Mouse (Mus musculus): Measurements from ENCODE around the gene Trak1. TPM values are rescaled to one million over a fixed set of nuclear protein-coding genes. Genes with fewer than 3 reads are reported as not detected.
A peak's percentile ranks its signal among the peaks of the same experiment; 100 is the strongest.

Gene Trak1
- total RNA-seq, 2 experiments from 2014 or later: 75.7 to 96.6 TPM

DNA sequence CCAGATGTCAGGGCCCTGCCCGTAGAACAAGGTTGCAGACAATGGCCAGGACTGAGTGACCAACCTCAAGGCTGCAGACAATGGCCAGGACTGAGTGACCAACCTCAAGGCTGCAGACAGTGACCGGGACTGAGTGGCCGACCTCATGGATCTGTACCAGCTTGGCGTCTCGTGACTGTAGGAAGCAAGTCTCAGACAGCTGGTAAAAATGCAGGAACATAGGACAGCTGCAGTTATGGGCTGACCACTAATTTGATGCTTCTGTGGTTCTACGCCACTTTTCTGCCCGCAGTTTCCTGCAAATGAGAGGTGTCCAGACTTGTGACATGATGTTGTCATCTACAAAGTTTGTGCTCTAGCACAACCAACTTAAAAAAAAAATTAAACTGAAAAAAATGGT, 4.1 kb upstream of the Trak1 start:
- DNase-seq (ENCODE audit: low spot score in 2 of 2): no peak

DNA sequence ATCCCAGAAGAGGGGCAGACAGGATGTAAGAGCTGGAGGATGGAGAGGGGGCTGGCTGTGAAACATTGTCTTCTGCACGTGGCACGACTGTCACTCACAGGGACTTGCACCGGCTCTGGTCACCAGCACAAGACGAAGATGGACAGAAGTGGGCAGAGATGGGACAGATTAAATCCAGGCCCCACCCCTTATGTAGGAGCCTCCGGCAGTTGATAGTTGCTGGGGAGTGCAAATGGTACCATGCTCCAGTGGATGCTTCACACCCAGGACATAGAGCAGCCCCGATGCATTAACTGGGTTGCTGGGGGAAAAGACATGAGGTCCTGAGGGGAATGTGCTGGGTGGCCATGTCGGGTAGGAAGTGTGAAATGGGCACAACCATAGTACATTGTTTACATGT, 2.1 kb upstream of the Trak1 start:
- no peak for DNase-seq (ENCODE audit: low spot score in 2 of 2)

DNA sequence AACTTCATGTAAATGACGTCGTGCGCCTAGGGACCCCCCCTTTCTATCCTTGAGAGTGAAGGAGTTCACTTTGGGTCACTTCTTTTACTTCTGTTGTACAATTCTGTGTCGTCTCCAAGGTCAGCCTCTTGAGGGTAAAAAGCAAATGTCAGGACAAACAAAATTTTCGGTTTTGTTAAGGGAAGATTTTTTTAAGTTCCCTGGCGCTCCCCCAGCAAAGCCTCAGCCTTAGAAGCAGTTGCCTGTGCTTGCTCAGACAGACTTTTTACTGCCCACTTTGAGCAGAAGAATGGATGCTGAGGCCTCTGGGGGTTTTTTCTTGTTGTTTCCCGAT, 730 bp downstream of the Trak1 start:
- no peak for DNase-seq (ENCODE audit: low spot score in 2 of 2)

DNA sequence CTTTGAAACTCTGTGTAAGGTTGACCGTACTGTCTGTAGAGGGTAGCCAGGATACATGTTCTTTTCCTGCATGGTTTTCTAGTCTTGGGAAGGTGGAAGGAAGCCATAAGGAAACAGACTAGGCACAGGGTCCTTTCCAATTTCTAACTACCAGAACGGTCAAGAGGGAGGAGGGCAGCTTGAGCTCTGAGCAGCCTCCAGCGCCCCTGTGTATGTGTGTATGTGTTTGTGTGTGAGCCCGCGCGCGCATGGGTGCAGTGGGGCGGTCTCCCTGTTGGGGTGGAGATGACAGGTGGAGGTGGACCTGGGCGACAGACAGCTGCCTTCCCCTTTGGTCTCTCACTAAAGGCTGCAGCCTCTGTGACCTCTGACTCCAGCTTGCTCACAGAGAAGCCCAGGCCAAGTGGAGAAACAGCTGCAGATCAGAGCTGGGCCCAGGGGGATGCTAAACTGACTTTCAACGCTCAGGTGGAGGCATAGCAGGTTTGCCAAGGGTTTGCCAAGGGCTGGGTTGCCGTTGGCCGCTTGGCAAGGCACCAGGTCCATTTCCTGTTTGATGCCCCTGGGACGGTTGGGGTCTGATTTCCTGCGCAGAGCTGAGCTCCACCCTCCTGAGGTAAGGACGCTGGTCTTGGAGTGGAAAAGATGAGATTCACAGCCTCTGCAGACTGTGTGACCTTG, 1.2 kb downstream of the Trak1 start:
- no peak for DNase-seq (ENCODE audit: low spot score in 2 of 2)

DNA sequence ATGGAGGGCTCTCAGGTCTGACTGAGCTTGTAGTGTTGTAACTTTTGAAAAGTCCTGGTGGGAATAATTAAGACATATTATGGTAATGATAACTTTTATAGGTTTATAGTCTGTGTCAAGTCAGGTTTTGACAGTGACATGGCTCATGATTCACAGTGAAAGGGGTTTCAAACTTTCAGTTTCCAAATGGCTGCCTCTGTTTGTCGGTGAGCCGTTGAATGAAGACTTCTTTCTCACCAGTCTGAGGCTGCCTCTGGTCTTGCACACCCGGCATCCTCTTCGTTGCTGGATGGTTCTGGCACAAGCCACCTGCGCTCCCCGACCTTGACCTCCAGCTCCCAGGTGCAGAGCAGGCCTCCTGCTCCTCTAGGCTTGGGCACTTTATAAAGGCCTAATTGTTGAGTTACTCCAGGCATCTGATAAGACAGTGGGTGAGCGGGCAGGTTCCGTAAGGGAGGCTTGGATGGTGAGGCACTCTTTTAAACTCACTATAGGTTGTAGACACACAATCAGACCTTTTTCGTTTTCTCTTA, 2.0 kb downstream of the Trak1 start:
- no peak for DNase-seq (ENCODE audit: low spot score in 2 of 2)

DNA sequence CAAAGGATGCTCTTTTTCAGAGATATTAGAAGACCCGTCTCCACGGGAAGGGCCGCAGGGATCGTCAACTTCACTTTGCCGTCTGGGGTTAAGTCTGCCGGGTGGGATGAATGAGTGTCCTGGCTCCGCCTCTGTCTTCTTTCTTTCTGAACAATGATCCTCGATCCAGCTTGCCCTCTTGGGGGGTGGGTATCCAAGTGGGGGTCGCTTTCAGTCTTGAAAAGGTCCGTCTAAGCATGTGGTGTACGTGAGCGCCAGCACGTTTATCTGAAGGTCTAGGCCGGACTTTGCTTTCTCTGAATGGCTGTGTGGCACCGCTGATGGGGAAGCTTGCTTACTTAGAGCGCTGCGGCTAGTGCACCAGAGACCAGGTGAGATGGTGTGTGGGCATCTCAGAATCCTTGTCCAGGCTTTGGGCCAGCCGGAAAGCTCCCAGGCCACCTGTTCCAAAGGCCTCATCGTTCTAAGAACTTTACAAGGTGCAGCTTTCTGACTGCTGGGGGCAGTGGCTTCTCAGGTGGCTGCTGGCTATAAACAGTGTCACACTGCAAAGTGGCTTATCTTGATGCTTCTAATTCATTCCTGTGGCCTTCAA, 2.8 kb downstream of the Trak1 start:
- no peak for DNase-seq (ENCODE audit: low spot score in 2 of 2)

DNA sequence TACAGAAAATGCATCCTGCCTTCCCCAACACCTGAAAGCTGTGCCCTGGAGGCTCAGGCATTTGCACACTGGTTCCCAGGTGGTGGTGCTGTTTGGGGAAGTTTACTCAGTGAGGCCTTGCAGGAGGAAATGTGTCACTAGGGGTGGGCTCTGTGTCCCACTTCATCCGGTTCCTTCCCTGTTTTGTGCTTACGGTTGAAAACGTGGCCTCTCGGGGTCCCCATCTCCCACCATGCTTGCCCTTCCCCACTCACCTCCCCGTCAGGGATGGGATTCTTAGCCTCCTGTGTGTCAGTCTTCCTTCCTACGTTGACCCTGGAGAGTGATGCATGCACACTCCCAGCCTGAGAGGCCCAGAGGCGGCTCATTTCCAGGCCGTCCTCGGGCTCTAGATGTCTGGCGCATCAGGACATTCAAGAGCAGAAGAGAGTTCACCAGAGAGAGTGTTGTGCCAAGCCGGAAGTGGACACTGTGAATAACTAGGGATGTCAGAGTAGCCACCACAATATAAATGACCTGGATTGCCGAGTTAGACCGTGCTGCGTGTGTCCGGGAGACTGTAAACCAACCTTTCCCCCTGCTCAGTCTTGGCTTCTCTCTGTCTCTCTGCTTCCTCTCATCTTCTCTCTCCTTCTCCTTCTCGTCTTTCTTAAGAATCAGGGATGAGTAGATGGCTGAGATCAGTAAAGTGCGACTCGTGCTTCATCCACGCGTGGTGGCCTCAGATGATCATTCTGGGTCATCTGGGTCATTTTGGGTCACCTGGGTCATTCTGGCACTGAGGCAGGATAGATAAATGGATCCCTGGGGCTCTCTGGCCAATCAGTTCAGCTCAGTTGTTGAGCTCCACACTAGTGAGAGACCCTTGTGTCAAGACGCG, 4.0 kb downstream of the Trak1 start:
- no peak for DNase-seq (ENCODE audit: low spot score in 2 of 2)

DNA sequence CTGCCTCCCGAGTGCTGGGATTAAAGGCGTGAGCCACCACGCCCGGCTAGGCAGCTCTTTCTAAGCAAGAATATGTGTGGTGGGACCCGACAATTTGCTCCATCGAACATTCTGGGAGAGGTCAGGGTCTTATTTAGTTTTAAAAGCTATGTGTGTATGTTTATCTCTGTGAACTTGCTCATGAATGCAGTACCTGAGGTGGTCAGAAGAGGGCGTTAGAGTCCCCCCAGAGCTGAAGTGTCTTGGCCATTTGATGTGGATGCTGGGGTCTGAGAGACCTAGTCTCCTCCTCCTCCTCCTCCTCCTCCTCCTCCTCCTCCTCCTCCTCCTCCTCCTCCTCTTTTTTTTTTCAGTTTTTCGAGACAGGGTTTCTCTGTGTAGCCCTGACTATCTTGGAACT, 5.2 kb downstream of the Trak1 start:
- DNase-seq (ENCODE audit: low spot score in 2 of 2): no peak

DNA sequence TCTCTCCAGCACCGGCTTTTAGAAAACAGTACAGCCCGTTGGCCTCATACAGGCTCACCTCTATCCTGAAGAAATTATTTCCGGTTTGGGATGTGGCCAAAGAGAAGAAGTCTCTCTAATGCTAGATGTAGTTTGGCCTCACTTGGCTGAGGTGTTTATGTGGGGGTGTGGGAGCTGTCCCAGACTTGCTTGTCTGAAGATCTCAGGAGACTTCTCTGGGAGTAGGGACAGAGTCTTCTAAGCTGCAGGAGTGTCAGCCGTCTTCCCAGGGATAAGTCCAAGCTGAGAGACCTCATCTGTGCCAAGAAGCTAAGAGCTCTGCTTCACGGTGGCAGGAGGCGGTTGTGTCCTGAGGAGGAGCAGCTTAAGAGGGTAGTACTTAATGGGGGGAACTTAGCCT, 5.8 kb downstream of the Trak1 start:
- DNase-seq (ENCODE audit: low spot score in 2 of 2): no peak

DNA sequence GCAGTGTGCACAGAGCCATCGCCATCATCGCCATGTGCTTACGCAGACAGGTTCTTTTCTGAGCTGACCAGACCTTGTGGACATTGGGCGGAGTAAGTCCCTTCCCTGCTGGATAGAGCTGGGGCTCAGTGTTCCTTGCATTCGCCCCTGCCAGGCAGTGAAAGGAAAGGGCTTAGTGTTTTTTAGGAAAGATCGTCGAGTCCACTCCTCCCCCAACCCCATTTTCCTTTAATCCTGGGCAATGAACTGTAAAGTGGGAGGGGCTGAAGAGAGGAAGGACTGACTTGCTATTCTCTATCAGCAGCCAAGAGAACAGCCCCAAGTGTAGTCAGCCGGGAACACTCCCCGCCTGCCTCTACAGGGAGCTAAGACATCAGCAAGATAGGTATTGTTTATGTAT, 6.4 kb downstream of the Trak1 start:
- no peak for DNase-seq (ENCODE audit: low spot score in 2 of 2)

DNA sequence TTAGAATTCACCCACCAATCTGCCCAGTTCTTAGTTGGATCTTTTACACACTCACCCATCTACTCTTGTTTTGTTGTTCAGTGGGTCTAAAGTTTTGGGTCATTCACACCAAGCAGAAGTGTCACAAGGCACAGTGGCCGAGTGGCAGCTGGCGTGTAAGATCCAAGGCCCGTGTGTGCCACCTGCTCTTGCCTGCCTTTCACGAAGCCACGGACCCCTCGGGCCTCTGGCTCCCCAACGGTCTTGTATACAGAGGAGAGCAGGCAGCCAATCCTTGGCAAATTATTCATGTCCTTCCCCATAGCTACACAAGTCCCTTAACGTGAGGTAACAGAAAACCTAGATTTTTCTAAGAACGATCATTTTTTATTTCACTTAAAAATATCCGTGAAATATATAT, 7.2 kb downstream of the Trak1 start:
- no peak for DNase-seq (ENCODE audit: low spot score in 2 of 2)

DNA sequence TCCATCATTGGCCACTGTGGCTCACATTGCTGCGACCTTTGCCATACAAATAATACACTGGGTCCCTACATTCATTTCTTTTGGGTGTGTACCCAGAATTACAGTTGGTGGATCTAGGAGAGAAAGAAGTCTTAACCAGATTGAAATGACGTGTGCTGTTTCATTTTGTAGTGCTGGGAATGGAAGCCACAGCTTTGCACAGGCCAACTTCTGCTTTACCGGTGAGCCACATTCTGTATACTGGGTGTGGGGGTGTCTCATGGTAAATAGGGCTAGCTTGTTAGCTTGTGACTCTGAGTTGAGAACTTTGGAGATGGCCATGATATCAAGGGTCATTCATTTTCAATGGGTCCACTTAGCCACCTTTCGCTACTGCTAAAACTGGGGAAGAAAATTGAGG, 8.2 kb downstream of the Trak1 start:
- no peak for DNase-seq (ENCODE audit: low spot score in 2 of 2)

DNA sequence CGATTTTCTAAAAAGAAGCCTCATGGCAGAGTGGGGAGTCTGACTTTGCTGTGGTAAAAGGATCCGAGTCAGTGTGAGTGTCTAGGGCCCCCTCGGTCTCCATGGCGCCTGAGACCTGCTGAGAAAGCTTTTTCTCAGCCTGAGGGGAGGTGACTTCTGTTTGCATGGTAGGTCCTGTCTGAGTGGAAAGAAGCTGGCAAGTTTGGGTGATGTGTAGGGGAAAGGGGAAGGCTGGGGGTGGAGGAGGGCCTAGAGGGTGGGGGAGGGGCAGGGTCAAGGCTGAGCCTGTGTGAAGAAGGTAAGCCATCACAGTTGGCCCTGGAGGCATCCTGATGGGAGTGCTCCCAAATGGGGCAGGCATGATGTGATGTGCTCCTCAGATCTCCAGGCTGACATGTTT, 12.0 kb downstream of the Trak1 start:
- DNase-seq (ENCODE audit: low spot score in 2 of 2): no peak

DNA sequence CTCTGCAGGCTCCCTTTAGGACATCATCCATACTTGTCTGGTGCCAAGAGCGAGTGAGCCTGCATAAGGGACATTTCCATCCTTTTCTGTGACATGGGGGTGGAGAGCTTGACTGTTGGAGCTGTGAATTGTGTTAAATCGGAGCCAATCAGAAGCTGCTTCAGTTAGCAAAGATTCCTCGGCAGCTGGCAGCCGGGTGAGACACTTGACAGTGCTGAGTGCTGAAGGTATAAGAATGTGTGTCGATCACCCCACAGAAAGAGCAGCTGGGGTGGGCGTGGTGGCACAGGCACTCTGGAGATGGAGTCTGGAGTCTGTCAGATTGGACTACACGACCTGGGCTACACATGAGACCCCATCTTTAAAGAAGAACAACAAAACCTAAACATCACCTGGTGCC, 13.2 kb downstream of the Trak1 start:
- no peak for DNase-seq (ENCODE audit: low spot score in 2 of 2)

DNA sequence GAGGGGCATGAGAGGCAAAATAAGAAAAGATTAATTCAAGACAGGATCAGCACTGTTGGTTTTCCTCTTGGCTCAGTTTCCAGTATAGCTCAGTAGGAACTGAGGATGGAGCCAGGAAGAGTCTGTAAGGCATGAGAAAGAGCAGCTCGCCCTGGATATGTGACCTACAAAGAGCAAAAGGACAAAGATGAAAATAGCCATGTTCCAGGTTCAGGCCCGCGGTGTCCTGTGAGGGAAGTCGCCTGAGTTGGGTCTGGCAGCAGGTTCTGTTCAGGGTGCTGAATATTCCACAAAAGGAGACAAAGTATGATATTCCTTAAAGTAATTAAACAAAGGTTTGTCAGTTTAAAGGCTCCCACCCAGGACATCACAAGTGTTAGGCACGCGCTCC, 14.5 kb downstream of the Trak1 start:
- DNase-seq (ENCODE audit: low spot score in 2 of 2): no peak

DNA sequence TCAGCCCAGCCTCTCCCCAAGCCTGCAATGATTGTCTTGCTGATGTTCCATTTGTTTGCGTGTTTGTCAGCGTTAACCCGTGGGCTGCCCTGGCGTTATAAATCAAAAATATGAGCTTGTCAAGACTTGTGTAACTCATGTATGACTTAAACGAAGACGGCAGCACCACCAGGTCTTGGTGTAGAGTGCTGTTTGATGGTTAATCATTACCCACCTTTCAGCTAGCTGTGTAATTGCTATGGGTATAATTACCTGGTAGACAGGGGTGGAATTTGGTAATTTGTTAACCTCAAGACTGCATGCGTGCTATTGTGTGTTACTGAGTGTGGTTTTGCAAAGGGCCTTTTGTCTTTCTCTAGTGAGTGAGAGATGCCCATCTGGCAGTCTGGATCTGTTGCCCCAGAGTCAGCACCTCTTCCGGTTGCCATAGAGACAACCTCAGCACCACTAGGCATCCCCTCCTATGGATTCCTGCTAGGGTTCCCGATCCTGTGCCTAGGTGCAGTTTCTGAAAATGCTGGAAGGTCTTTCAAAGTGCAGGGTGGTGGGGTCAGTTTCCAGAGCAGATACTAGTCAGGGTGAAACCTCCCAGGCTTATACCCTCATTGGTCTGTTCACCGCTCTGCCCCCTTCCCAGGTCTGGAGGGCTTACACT, 15.1 kb downstream of the Trak1 start:
- DNase-seq (ENCODE audit: low spot score in 2 of 2): no peak

DNA sequence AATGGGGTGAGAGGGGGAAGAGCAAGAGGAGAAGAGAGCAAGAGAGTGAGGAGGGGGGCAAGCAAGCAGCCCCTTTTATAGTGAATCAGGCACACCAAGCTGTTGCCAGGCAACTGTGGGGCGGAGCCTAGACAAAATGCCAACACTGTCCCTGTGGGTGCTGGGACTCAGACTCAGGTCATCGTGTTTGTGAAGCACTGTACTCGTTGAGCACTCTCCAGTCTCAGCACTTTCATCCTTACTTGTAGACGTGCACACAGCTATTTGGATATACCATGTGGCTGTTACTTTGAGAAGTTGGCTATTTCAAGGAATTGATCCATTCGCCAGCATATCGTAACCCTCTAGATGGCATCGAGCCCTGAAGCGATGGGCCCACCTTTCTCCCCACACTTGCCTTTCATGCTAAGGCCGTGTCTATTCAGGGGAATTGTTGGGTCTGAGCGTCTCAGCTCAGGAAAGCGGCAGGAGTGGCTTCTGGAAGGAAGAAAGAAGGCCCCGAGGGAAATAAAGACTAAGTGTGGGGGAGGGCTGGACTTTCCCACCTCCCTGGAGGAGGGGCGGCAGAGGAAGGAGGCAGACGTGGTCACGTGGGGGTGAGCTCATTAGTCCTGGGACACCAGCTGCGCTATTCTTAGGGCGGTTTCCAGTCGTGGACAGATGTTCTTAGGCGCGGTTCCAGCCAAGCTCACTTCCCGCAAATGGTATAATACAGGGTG, 16.5 kb downstream of the Trak1 start:
- DNase-seq (ENCODE audit: low spot score in 2 of 2): peak; percentile 29 to 70

DNA sequence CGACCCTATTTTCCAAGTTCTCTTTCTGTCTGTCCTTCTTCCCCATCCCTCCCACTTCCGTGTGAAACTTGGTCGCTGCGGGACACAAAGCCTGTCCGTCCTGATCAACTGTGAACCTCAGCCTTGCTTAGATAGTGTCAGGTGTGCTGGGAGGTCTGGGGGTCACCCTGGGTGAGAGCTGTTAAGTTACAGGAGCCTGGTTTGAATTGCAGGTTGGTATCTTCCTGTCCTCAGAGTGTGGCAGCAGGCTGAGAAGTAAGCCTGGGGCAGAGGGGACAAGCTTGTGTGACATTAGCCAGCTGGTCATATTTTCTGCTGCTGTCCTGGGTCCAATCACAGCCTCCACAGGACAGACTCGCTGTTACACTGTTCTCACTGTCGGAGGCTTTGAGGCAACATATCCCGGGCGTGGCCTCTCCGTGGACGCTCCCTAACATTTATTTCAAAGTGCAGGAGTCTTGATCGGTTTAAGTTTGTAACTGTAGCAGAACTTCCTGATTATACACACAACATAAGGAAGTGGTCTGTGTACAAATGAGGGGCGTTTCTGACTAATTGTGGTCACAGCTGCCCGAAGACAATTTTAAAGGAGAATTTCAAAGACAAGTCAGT, 17.3 kb downstream of the Trak1 start:
- DNase-seq (ENCODE audit: low spot score in 2 of 2): no peak

DNA sequence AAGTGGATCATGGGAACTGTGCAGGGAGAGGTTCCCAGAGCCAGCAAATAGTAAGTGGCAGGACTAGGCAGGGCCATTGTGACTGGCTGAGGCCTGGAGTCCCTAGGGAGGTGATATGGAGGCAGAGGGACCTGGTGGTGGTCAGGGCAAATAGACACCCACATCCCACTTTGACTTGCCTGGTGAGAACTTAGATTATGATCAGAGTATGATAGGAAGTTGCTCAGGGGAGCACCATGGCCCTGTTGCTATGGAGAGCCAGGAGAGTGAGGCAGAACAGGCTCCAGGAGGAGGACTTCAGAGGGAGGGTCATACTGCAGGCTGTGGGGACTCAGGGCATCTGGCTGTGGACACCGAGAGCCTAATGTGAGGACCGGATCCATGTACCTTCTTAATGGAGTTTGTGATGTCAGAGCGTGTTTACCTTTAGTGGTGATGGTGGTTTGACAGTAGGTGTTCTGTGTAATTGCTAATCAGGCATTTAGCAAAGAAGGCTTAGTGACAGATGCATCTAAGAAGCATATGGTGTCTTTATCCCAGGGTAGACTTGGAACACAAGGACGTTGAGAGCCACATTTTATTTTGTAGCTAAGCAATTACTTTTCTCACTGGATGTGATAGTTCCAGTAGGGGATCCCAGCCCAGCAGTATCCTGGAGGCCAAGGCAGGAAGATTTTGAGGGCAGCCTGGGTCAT, 18.7 kb downstream of the Trak1 start:
- DNase-seq (ENCODE audit: low spot score in 2 of 2): no peak

Data from adrenal gland, adult 18-20 months (tissue).